Mouse (Mus musculus): Measurements from ENCODE around the gene Ampd1.
A peak's percentile ranks its signal among the peaks of the same experiment; 100 is the strongest.
"Not testable (repeated sequence)": the region's sequence is repeated elsewhere in the genome, so short reads cannot be mapped to it uniquely, and the experiment has no call there.

Ampd1 gene

DNA sequence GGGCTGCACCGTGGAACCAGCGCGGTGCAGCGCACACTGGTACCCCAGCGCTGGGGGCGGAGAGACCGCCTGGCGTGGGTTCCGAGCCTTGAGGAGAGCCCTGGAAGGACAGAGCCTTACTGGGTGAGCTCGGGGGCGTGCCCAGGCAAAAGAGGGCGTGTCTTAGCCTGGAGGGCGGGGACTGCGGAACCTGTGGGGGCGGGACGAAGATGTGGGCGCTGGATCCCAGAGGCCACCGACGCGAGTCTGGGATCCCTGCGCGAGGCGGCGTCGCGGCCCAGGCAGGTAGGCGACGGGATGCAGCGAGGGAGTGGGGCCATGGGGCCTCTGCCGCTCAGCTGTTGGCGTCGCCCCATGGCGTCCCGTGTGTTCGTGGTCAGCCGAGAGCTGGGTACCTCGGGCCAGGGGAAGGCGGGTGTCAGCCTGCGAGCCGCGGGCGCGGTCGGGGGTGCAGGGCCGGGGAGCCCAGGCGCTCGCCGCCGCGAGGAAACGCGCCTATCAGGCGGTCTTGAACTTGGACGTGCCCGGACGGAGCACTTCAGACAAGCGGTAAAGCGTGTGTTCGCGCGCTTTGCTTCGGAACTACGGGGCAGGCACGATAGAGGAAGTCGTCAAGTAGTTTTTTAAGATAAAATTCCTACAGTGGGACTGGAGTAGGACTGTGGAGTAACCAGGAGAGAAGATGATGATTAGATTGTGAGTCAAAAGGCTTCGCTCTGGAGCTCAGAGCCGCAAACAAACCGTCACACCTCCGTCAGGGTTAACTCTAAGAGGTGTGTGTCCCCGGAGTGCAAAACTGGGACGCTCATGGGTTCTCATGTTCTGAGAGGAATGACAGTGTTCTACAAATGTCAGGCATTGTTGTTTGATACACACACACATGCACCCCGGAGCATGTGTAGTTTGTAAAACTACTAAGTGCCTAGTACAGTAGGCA, 28.9 kb downstream of the Ampd1 start, which contains the start of gene Dennd2c:
Dennd2c (plus strand) TSS at position 151 of the 937 bp plus-strand sequence.
- DNase-seq (ENCODE audit: low spot score in 2 of 2) = peak; percentile 29 to 67

DNA sequence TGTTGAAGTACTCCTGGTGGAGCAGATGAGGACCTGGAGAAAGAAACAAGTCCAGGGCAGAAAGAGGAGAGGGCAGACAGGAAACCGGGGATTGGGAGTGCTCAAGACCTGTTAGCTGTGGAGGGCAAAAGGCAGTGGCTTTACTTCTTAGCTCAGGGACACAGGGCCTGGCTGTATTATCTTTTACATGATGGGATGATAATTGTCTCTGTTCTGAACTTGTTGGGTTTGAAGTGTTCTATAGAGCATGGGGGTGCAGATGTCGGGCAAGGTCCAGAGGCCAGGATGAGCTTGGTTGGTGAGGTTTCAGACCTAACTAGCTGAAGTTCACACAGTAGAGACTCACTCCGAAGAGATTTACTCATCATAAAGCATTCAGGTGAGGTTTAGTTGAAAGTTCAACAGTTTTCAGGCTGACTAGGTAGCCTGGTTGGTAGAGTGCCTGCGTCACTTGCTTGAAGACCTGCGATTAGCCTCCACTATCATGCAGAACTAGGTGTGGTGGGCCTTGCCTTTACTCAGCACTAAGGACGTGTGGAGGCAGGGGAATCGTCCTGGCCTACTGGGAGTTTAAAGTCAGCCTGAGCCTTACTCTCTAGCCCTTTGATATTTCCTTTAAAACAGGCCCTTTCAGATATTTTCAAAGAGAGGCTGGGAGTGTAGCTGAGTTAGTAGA, 33.9 kb downstream of the Ampd1 start:
- no peak for DNase-seq (ENCODE audit: low spot score in 2 of 2)

DNA sequence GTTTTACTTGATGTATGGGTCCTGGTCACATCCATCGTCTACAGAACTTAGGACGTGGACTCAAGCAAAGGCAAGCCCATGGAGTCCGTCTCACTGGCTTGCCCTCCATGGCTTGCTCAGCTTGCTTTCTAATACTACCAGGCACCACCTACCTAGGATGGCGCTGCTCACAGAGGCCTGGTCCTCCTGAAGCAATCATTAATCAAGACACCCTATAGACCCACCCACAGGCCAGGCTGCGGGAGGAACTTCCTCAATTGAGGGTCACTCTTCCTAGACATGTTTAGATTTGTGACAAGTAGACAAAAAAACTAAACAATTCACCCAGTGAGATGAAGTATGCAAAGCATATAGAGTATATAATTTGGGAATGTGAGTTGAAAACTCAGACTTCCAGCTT, 38.4 kb downstream of the Ampd1 start:
- DNase-seq (ENCODE audit: low spot score in 2 of 2) = no peak

DNA sequence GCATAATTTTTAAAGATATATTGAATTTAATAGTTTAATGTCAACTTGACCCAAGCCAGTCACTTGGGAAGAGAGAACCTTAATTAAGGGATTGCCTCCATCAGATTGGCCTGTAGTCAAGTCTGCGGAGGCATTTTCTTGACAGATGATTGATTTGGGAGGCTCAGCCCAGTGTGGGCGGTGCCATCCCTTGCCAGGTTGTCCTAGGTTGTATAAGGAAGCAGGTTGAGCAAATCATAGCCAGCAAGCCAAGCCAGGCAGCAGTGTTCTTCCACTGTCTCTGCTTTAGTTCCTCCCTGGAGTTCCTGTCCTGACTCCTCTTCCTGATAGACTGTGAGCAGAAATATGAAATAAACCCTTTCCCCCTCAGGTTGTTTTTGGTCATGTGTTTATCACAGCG, 49.8 kb downstream of the Ampd1 start:
- no peak for DNase-seq (ENCODE audit: low spot score in 2 of 2)

DNA sequence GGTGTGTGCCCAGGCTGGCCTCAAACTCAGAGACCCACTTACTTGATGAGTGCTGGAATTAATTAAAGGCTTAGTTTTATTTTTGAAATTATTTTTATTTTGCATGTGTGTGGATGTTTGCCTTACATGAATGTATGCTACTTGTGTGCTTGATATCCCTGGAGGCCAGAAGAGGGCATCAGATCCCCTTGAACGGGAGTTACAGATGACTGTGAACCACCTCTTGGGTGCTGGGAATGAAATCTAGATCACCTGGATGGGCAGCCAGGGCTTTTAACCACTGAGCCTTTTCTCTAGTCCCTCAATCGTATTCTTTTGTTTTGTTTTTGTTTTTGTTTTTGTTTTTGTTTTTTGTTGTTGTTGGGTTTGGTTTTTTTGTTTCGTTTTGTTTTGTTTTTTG, 52.3 kb downstream of the Ampd1 start:
- DNase-seq (ENCODE audit: low spot score in 2 of 2) = no peak

DNA sequence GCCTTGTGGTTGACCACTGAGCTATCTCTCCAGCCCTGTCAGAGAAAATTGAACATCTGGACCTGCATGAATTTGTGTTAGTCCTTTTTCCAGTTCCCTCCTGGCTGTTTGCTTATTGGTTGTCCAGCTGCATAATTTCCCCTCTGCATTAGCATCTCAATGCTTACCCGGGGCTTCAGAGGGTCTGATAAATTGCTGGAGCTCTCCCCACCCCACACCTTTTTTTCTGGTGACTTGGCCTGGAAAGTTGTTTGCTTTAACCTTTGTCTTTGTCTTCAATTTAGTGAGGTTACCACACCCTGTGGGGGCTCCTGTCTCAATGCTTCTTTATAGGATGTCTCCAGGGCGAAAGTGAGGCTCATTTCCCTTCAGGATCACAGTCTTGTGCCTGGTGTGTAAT, 53.4 kb downstream of the Ampd1 start:
- DNase-seq (ENCODE audit: low spot score in 2 of 2) = no peak

DNA sequence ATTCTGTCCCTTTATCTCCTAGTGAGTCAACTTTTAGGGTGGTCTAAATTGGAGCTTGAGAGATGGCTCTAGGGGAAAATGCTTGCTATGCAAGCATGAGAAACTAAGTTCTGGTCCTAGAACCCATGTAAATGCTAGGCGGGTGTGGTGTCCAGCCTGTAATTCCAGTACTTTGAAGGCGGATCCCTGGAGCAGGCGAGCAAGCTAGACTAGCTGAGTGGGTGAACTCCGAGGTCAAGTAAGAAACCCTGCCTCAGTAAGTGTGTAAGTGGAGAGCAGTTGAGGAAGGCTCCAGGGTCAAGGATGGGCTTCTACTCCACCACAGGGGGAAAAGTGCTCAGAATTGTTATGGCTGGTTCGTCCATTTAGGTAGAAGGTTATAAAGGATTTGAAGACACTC, 53.9 kb downstream of the Ampd1 start:
- DNase-seq (ENCODE audit: low spot score in 2 of 2) = no peak

DNA sequence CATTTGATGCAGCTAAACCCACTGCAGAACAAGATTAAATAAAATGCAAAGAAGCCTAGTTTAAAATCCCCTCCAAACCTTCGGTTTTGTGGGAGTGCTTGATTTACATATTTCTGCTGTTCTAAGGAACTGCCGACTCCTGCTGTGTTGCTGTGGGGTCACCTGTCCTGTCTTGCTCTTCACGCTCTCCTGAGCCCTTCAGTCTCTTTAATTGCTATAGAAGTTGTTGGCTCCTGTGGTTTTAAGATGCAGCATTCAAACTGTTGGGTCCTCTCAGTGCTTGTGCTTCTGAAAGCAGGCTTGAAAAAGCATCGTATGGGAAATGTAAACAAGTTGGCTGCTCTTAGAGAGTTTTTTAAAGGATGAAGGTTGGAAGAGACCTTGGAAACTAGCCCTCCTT, 54.4 kb downstream of the Ampd1 start:
- no peak for DNase-seq (ENCODE audit: low spot score in 2 of 2)

DNA sequence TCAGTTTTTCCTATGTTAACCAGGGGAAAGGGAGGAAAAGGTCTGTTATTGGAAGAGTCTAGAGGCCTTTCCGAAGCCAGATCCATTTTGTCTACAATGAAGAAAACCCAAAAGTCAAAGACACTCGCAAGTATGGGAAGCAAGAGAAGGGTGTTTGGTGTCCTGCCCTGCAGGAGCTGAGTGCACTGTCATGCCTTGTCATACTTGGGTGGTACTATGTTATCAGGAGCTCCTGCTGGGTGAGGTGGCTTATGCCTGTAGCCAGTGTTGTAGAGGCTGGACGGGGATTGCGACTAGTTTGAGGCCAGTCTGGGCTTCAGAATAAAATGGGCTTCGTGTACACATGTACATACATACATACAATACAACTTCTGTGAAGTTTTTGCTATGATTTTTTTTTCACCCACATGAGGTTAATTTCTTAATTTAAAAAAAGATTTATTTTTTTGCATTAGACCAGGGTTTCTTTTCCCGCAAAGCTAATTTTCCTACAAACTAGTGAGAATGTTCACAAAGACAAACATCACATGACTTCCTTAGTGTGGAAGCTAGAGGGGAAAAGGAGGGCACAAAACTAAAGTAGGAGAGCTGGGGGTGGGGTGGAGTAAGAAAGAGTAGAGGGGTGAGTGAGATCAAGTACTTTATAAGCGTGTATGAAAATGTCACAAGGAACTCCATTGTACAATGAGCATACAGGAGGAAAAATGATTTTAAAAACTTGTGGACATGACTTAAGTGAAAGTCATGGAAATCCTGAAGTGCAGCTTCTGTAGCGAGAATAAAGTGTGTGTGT, 55.7 kb downstream of the Ampd1 start:
- DNase-seq (ENCODE audit: low spot score in 2 of 2) = no peak

DNA sequence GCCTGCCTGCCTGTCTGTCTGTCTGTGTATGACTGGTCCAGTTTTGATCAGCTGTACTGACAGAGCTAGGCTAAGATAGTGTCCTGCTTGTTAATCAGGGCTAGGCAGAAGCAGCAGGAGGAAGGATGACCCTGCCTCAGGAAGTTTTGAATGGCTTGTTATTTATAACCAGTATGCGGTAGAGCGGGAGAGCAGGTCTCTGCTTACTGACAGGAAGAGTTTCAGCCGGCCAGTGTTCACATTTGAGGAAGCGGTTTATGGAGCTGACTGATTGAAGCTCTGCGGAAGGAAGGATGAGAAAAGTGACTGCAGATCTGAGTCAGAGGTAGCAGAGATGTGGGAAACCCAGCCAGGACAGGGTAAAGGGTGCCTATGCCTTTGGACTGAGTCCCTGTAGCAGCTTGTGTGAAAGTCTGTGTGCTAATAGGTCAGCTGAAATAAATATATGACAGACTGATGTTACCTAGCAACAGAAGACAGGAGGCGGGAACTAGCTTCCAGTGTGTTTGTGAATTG, 56.5 kb downstream of the Ampd1 start:
- no peak for DNase-seq (ENCODE audit: low spot score in 2 of 2)

DNA sequence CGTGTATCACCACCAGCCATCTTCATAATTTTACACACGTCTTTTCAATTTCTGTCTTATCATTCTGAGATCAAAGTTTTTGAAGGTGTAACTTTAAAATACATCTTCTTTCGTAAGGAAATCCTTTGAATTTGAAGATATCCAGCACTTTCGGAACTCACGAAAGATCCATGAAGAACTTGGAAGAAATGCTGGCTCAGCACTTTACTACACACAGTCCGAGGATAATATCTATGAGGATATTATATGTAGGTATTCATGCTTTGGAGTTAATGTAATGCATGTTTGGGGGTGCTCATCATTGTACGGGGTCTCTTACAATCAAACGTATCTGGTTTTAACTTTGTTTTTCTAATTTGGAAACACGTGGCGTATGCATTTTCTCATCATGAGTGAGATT, 59.3 kb downstream of the Ampd1 start:
- no peak for DNase-seq (ENCODE audit: low spot score in 2 of 2)

DNA sequence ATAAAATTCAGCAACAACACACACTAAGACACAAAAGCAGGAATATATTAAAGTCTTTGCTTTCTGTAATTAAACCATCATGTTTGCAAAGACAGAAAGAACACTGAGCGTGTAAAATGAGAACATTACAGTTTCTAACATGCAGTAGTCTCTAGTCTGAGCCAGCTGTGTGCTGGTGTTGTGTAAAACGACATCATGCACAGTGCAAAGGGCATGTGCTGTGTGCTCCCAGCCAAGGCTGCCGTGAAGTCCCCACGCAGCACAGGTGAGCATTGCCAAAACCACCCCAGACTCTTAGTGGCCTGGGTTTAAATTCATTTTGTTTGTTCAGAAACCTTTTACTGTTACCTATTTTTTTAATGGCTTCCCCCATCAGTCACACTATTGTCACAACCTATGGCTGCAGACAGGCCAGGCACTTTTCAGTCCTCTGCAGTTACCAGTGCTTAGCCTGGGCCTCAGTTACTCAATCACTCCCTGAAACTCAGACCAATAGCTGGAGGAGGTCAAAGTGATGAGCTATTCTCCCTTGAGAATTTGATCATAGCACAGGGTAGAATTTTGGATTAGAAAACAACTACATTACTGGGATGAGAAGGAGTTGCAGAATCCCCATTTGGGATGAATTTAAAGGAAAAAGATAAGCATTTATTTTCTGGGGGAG, 62.7 kb downstream of the Ampd1 start:
- DNase-seq (ENCODE audit: low spot score in 2 of 2) = no peak

DNA sequence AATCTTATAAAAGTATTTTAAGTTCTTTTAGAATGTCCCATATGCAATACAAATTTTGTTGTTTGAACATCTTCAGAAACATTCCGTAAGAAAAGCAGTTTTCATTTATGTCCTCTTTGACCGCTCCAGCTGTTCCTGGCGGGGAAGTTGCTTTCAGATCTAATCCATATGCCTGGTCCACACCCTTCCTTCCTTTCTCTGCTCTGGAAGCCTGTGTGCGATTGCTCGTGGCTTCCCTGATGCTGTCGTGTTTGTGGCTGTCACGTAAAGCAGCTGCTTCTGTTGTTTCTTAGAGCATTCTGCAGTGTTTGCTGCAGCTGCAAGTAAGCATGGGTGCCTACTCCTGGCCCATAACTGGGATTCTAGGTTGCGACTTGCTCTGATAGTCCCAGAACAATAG, 65.2 kb downstream of the Ampd1 start:
- no peak for DNase-seq (ENCODE audit: low spot score in 2 of 2)

DNA sequence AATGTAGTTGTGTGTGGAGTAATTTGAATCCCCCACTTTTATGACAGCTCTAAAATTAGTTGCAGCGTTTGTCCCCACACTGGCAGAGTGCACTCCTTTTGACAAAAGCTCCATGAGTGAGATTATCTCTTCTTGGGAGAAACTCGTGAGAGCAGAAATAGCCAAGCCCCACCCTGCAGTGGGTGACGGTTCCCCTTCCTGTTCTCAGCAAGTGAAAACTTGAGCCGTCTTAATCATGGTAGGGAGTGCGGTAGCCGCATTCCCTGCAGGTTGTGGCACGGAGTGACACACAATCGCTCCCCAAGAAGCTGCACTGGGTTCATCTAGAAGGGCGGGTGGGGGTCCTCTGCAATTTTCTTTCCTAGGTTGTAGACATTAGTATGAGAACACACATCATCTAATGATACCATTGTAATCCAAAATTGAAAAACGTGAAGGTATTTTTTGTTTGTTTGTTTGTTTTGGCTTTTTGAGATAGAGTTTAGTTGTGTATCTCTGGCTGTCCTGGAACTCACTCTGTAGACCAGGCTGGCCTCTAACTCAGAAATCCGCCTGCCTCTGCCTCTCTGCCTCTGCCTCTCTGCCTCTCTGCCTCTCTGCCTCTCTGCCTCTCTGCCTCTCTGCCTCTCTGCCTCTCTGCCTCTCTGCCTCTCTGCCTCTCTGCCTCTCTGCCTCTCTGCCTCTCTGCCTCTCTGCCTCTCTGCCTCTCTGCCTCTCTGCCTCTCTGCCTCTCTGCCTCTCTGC, 66.5 kb downstream of the Ampd1 start:
- DNase-seq (ENCODE audit: low spot score in 2 of 2) = not testable (repeated sequence)

DNA sequence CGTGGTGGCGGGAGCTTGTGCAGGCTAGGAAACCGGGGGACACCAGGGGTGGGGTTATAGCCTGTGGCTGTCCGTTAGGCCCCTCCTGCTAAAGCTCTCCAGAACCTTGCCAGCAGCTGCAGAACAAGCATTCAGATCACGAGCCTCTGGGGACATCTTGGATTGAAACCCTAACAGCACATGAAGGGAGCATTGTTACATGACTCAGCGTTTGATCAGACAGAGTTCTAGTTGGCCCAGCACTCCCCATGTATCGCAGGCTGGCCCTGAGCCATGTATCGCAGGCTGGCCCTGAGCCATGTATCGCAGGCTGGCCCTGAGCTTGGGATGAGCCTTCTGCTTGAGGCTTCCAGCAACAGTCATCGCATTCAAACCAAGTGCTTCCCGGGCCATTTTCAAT, 67.5 kb downstream of the Ampd1 start:
- DNase-seq (ENCODE audit: low spot score in 2 of 2) = no peak

DNA sequence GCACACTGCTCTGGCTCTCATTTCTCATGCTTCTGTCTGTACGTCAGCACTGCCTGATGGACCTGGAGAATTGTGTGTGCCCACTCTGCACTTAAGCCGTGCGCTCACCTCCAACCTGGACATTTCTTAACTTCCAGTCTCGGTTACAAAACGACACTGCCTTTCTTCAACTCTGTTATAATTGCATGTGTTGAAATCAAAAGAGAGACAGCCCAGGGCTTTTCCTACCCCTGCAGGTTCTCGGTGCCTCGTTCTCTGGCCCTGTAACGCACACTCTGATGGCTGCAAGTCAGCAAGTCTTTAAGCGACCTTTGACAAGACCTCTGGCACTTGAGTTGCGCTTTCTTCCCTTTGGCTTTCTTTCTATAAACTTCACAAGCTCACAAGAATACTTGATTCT, 68.6 kb downstream of the Ampd1 start:
- DNase-seq (ENCODE audit: low spot score in 2 of 2) = no peak

DNA sequence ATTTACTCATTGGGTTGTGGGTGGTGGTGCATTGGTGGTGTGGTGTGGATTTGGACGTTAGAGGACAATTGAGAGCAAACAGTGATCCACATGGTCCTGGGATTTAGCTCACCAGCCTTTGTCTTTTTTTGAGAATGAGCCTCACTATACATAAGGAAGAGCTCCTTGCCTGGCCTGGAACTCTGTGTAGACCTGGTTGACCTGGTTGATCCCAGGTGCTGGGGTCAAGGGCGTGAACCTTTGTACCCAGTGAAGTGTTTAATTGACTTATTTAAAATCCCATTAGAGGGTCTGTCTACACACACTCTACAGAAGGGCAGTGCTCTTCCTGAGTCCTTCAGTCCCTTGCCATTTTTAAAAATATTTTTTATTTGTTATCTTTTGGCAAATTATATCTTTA, 71.5 kb downstream of the Ampd1 start:
- no peak for DNase-seq (ENCODE audit: low spot score in 2 of 2)

DNA sequence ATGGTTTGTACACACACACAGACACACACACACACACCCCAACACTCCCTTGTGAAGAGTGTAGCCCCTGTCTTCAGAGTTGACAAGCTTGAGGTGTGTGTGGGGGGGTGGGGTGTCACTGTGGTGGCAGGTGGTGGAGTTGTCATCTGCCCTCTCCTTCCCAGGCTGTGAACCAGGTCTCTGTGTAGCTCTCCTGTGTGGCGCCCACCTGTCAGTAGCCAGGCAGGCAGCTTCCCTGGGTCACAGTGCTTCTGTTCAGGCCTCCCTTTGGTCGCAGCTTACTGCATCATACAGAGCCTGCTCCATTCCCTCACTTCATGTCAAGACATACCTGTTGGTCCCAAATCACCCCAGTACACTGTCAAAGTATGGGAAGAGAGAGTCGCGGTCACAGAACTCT, 72.0 kb downstream of the Ampd1 start:
- no peak for DNase-seq (ENCODE audit: low spot score in 2 of 2)

DNA sequence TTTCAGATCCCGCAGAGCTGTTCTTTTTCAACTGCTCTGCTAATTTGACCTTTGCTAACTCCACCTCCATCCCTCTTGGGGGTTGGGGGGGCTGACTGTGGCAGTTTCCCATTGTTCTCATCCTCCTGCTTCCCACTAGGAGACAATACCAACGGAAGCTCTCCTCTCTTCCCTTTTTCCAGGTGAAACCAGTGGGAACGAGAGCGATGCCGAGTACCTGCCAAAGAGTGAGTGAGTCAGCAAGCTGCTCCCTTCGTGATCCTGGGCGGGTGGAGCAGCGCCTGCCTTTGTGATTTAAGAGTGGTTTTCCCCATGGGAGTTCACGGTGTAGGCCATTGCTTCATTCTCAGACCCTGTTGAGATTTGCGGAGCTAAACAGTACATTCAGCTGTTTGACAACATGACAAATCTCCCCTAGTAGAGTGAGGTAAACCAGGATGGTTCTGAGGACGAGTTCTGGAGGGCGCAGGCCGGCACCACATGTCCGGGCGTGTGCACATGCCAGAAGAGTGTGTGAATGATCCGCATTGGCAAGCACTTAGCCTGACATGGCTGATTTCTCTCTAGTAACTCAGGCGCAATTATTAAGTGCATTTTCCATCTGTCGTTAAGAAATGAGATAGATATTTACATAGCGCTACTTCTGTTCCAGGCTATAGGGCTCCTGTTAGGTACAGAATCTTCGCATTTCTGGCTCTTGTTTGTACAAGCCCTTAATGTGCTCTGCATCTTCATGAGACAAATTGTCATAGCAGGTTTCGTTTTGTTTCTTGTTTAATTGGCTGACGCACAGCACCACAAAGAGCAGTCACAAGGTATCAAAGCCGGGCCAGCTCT, 72.7 kb downstream of the Ampd1 start:
- DNase-seq (ENCODE audit: low spot score in 2 of 2) = no peak

DNA sequence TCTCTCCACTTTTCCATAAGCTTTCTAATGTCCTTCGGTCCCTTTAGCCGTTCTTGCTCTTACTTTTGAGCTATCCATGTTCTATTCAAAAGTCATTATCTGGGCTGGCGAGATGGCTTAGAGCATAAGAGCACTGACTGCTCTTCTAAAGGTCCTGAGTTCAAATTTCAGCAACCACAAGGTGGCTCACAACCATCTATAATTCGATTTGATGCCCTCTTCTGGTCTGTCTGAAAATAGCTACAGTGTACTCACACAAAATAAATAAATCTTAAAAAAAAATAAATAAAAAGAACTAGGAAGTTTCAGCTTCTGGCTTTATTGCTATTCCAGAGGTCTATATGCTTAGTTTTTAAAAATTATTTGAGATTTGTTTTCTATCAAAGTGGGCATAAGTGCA, 74.0 kb downstream of the Ampd1 start:
- no peak for DNase-seq (ENCODE audit: low spot score in 2 of 2)
